Mouse (Mus musculus) testis, adult 2 months (tissue): ENCODE data around the gene Hist1h2ae.

ENCODE experiments used
- CTCF ChIP-seq: fragments of 200-500 bp; IDR thresholded peaks from 2 replicates; pipeline ENCODE4 v1.5.1; 2012; ENCODE audit warnings: low read depth, mild to moderate bottlenecking, inconsistent platforms, low read length, moderate library complexity; ENCODE audit not compliant: control insufficient read depth, insufficient read depth, insufficient replicate concordance
- POLR2A ChIP-seq: fragments of 200-500 bp; IDR thresholded peaks from 2 replicates; pipeline ENCODE4 v1.6.1; 2012; ENCODE audit warnings: low read depth, mild to moderate bottlenecking, inconsistent platforms, low read length, moderate library complexity; ENCODE audit not compliant: control insufficient read depth

DNA sequence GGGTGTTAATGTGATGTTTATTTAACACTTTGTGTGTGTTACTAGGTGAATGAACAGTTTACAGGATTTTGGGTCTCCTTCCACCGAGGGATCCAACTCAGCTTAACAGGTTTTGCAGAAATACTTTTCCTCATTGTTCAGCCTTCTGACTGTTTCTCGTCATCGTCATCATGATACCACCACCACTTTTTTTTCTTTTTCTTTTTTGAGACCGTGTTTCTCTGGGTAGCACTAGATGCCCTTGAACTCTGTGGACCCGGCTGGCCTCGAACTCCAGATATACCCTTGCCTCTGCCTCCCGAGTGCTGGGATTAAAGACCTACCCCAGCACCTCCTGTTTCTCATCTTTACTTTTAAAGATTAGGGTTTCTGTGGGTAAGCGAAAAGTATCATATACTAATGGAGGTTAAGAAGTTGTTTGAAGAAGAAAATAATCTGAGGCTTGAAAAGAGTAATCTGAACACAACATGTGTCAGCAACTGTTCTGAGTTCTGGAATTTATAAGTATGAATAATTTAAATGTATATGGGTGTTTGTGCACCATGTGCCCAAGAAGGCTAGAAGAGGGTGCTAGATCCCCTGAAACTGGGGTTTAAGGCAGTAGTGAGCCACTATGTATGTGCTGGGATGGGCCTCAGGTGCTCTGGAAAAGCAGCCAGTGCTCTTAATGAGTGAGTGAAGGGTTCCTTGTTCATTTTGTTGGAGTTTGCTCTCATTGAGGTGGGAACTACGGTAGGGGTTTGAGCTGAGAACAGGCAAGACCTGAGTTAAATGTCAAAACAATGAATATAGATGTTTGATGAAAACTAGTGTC lies 38.6 kb downstream of the Hist1h2ae start:
- no peak for TF ChIP-seq CTCF
- no peak for TF ChIP-seq POLR2A
